Mouse (Mus musculus) urinary bladder, postnatal 25 days (tissue): ENCODE measurements around the gene Pnkp.

Experiments
- DNase-seq: peaks from one replicate; pipeline ENCODE4 v3.0.0; 2022; ENCODE audit warnings: low spot score

Pnkp gene

DNA sequence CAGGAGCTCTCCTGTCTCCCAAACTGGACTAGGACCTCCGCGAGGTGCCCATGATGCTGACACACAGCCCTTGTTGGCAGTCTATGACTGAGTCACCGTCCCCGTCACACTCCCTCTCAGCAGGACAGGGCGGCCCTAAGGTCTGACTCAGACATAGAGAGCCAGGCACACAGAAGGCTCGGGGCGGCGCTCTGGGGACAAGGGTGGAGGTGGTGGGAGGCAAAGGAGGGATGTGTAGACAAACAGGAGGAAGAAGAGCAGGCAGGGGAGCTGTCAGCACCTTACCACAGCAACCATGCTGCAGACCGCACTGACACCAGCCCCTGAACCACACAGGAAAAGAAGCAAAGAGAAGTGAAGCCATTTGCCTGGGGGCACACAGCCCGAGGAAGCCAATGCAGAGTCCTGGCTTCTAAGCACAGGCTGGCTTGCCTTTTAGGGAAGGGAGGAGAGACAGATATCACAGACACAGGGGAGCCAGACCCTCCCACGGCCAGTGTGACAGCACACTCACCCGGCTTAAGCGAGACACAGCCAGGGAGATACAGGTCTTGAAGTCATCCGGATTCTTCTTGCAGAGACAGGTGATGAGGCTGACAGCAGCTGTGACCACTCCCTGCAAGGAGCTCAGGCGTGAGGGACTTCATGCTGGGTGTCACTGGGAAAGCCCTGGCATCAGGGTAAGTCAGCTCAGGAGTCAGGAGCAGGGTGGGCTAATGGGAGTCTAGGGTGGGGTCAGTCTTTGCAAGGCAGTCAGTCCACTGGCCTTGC is 52.0 kb downstream of the Pnkp start:
- no peak for DNase-seq
